Mouse (Mus musculus) C2C12 (cell line): ENCODE measurements around the gene Alg13.

Experiments
- CEBPB ChIP-seq: IDR thresholded peaks from one replicate; pipeline ENCODE4 v1.6.1; 2011; ENCODE audit warnings: low read depth, mild to moderate bottlenecking, control low read depth, moderate library complexity
- CTCF ChIP-seq: IDR thresholded peaks from one replicate; pipeline ENCODE4 v1.5.1; 2011; ENCODE audit not compliant: control insufficient read depth, insufficient read depth, insufficient read length
- FOSL1 ChIP-seq: IDR thresholded peaks from one replicate; pipeline ENCODE4 v1.8.0; 2011; ENCODE audit warnings: mild to moderate bottlenecking, low read length; ENCODE audit not compliant: poor library complexity, insufficient read depth, severe bottlenecking
- MAX ChIP-seq: IDR thresholded peaks from one replicate; pipeline ENCODE4 v1.6.1; 2011; ENCODE audit warnings: mild to moderate bottlenecking, control low read depth
- MYOD1 ChIP-seq: IDR thresholded peaks from one replicate; pipeline ENCODE4 v1.6.1; 2011; ENCODE audit warnings: low read depth; ENCODE audit not compliant: control insufficient read depth, insufficient read length
- MYOG ChIP-seq: IDR thresholded peaks from one replicate; pipeline ENCODE4 v1.6.1; 2011; ENCODE audit not compliant: control insufficient read depth, insufficient read length; ENCODE audit errors: extremely low read depth
- USF1 ChIP-seq: IDR thresholded peaks from one replicate; pipeline ENCODE4 v1.6.1; 2011; ENCODE audit warnings: low read depth, mild to moderate bottlenecking, control low read depth, moderate library complexity

- TF ChIP-seq CTCF: no peak
- TF ChIP-seq USF1: no peak
- no peak for TF ChIP-seq MYOG
- no peak for TF ChIP-seq FOSL1
- TF ChIP-seq MYOD1: no peak
- no peak for TF ChIP-seq MAX
- TF ChIP-seq CEBPB: no peak
Measured at GRCm38 (mm10) chrX:144315028-144315427, 2.6 kb upstream of the Alg13 start.
